ENCODE assay signal across 9 mouse cellular contexts in genomic region chrX:77808602-77809001, GRCm38 (mm10). TPM values are rescaled to one million over a fixed set of nuclear protein-coding genes. Genes with fewer than 3 reads are reported as not detected.
DNase-seq lines count a peak whose midpoint lies in the region; ATAC-seq and TF ChIP-seq lines count a peak whose summit lies in the region.
"Had no signal": no experiment of that assay in that cellular context is flagged by ENCODE, and none has a peak within 500 bp of the region (broad histone marks: within the 10 kb centered on the region; RNA-seq: fewer than 3 reads in every experiment).

No protein-coding gene starts in this region.

- CTCF ChIA-PET in Patski (lab: Charles Lee) = interaction anchor here (1.1 to 2.1 kb wide), 6 partner anchors 21 to 67 kb away, joined by 3 to 9 read pairs (median 4); no protein-coding TSS in a partner anchor

- in situ Hi-C loops in Patski (cut with MboI; ENCODE audit: low pct_unique_long_range_greater_than_20kb) = no loop called here

- no peaks in the 10 kb centered on the region for H3K4me1 ChIP-seq in E14TG2a.4 (replicated peaks; ENCODE audit: low read depth, low read length)
- no peaks in the 10 kb centered on the region for H3K4me1 ChIP-seq in embryonic facial prominence, embryonic 11.5 days (ENCODE audit: control insufficient read depth, insufficient read depth, low read length)
- H3K4me1 ChIP-seq in liver, embryonic 14.5 days (replicated peaks; ENCODE audit: control insufficient read depth in 2 of 2, insufficient read depth in 2 of 2, low read length in 1 of 2) = no peaks in the 10 kb centered on the region
- no peaks in the 10 kb centered on the region for H3K4me1 ChIP-seq in midbrain, embryonic 11.5 days (ENCODE audit: control insufficient read depth, insufficient read depth, low read length)

- peak; percentile 41 to 44 for DNase-seq in left cerebral cortex, adult 18-20 months (ENCODE audit: low spot score in 2 of 2)
- no peak for DNase-seq in left cerebral cortex, adult 8-10 months (ENCODE audit: low spot score in 2 of 2)
- no peak for DNase-seq in Patski (ENCODE audit: low read depth, low spot score)
- peak; percentile 54 for DNase-seq in embryonic facial prominence, embryonic 11.5 days (ENCODE audit: low spot score)
- no peak for DNase-seq in liver, embryonic 14.5 days (ENCODE audit: low read depth in 3 of 3, low spot score in 3 of 3)
- peak; percentile 21 to 23 for DNase-seq in spleen, postnatal 36 days (ENCODE audit: low spot score in 2 of 2)
- no peak for DNase-seq in midbrain, embryonic 11.5 days (ENCODE audit: low spot score, missing footprints)

- no peaks in the 10 kb centered on the region for H3K9me3 ChIP-seq in E14TG2a.4 (ENCODE audit: low read length)
- H3K9me3 ChIP-seq in embryonic facial prominence, embryonic 11.5 days (replicated peaks; ENCODE audit: control insufficient read depth, low read length) = no peaks in the 10 kb centered on the region
- H3K9me3 ChIP-seq in liver, embryonic 14.5 days (ENCODE audit: control insufficient read depth, low read length) = no peaks in the 10 kb centered on the region
- H3K9me3 ChIP-seq in midbrain, embryonic 11.5 days (ENCODE audit: control insufficient read depth, low read length) = no peaks in the 10 kb centered on the region

- H3K9ac ChIP-seq in embryonic facial prominence, embryonic 11.5 days (replicated peaks; ENCODE audit: low read length) = no peak overlapping the region
- no peak overlapping the region for H3K9ac ChIP-seq in liver, embryonic 14.5 days (replicated peaks)
- H3K9ac ChIP-seq in midbrain, embryonic 11.5 days (ENCODE audit: low read length) = no peak overlapping the region

- peak; percentile 46 for TF ChIP-seq CTCF in E14TG2a.4 (conservative IDR thresholded peaks at IDR 0.05; ENCODE audit: low read length)
- TF ChIP-seq CTCF in Patski (IDR thresholded peaks at IDR 0.05) = peak; percentile 86
- TF ChIP-seq CTCF in liver, embryonic 14.5 days (IDR thresholded peaks at IDR 0.05; ENCODE audit: low read depth) = peak; percentile 61

- POLR2A ChIA-PET in Patski (lab: Charles Lee) = no interaction called here

- ATAC-seq in Patski = peak; percentile 53
- no peak for ATAC-seq in embryonic facial prominence, embryonic 11.5 days (replicated peaks; ENCODE audit: insufficient number of reproducible peaks, low FRiP score, low TSS enrichment, low read depth)
- no peak for ATAC-seq in liver, embryonic 14.5 days (ENCODE audit: insufficient read depth)
- ATAC-seq in midbrain, embryonic 11.5 days (ENCODE audit: low FRiP score) = no peak

- no peak overlapping the region for H3K4me2 ChIP-seq in embryonic facial prominence, embryonic 11.5 days (ENCODE audit: low read depth, low read length)
- no peak overlapping the region for H3K4me2 ChIP-seq in liver, embryonic 14.5 days (ENCODE audit: low read depth)
- no peak overlapping the region for H3K4me2 ChIP-seq in midbrain, embryonic 11.5 days

- no peak overlapping the region for H3K27ac ChIP-seq in embryonic facial prominence, embryonic 11.5 days (replicated peaks; ENCODE audit: low read depth, low read length)
- no peak overlapping the region for H3K27ac ChIP-seq in liver, embryonic 14.5 days
- no peak overlapping the region for H3K27ac ChIP-seq in midbrain, embryonic 11.5 days (ENCODE audit: low read depth, low read length)

- TF ChIP-seq EP300 in liver, embryonic 14.5 days (IDR thresholded peaks at IDR 0.05; ENCODE audit: low read depth) = no peak

- 13% methylated on average over 2 of the region's 2 CpGs for WGBS in embryonic facial prominence, embryonic 11.5 days
- 13% methylated on average over 2 of the region's 2 CpGs for WGBS in liver, embryonic 14.5 days (ENCODE audit: insufficient replicate concordance)
- 24% methylated on average over 2 of the region's 2 CpGs for WGBS in midbrain, embryonic 11.5 days

- no peaks in the 10 kb centered on the region for H3K27me3 ChIP-seq in E14TG2a.4 (ENCODE audit: insufficient read depth, low read length)
- H3K27me3 ChIP-seq in Patski = no peaks in the 10 kb centered on the region
- no peaks in the 10 kb centered on the region for H3K27me3 ChIP-seq in embryonic facial prominence, embryonic 11.5 days (ENCODE audit: control insufficient read depth, insufficient read depth, low read length)
- H3K27me3 ChIP-seq in liver, embryonic 14.5 days (ENCODE audit: control insufficient read depth, insufficient read depth, low read length) = no peaks in the 10 kb centered on the region
- H3K27me3 ChIP-seq in midbrain, embryonic 11.5 days (ENCODE audit: control insufficient read depth, insufficient read depth, low read length) = no peaks in the 10 kb centered on the region

- H3K4me3 ChIP-seq in E14TG2a.4 (replicated peaks; ENCODE audit: low read length) = no peak overlapping the region
- H3K4me3 ChIP-seq in embryonic facial prominence, embryonic 11.5 days (ENCODE audit: low read depth, low read length) = no peak overlapping the region
- no peak overlapping the region for H3K4me3 ChIP-seq in liver, embryonic 14.5 days (ENCODE audit: insufficient read depth in 1 of 2, low read depth in 2 of 2, low read length in 2 of 2)
- no peak overlapping the region for H3K4me3 ChIP-seq in midbrain, embryonic 11.5 days (ENCODE audit: low read depth, low read length)

- H3K36me3 ChIP-seq in E14TG2a.4 (ENCODE audit: insufficient read depth, low read length) = no peaks in the 10 kb centered on the region
- H3K36me3 ChIP-seq in embryonic facial prominence, embryonic 11.5 days (replicated peaks; ENCODE audit: control insufficient read depth, insufficient read depth, low read depth, low read length) = no peaks in the 10 kb centered on the region
- no peaks in the 10 kb centered on the region for H3K36me3 ChIP-seq in liver, embryonic 14.5 days (replicated peaks; ENCODE audit: control insufficient read depth, insufficient read depth, low read depth)
- H3K36me3 ChIP-seq in midbrain, embryonic 11.5 days (ENCODE audit: control insufficient read depth, insufficient read depth, low read length) = no peaks in the 10 kb centered on the region

RNA-seq across cellular contexts. Expression of gene Prkx, which starts 12.5 kb away (rescaled TPM):
- 10 to 100 TPM; 10.2 to 11.3 TPM for total RNA-seq in left cerebral cortex, adult 18-20 months (2021)
- total RNA-seq in left cerebral cortex, adult 8-10 months (2022) = 10 to 100 TPM in 3 of 4 experiments, 1 to 10 TPM in 1; 9.9 to 11.3 (median 10.6) TPM
- polyA plus RNA-seq in Patski (2021) = 45.4 TPM
- 15.3 and 16.5 TPM in 2 replicates for polyA plus RNA-seq in embryonic facial prominence, embryonic 11.5 days (2014; fragmentation: Nextera tagmentation; extraction: Ambion mirVana)
- polyA plus RNA-seq in liver, embryonic 14.5 days (2012; rRNA removed) = 0.67 and 0.99 TPM in 2 replicates
- polyA plus RNA-seq in liver, embryonic 14.5 days (2014; fragmentation: Nextera tagmentation; extraction: Ambion mirVana) = 1.3 TPM in 2 replicates
- 16.2 and 18.6 TPM in 2 replicates for polyA plus RNA-seq in midbrain, embryonic 11.5 days (2014; fragmentation: Nextera tagmentation; extraction: Ambion mirVana)

RNA-seq across cellular contexts. Expression of gene Pbsn, which starts 44.8 kb away (rescaled TPM):
- total RNA-seq in left cerebral cortex, adult 18-20 months (2021) = not detected
- not detected for total RNA-seq in left cerebral cortex, adult 8-10 months (2022)
- polyA plus RNA-seq in Patski (2021) = not detected
- polyA plus RNA-seq in embryonic facial prominence, embryonic 11.5 days (2014; fragmentation: Nextera tagmentation; extraction: Ambion mirVana) = not detected in 2 replicates
- not detected in 2 replicates for polyA plus RNA-seq in liver, embryonic 14.5 days (2012; rRNA removed)
- polyA plus RNA-seq in liver, embryonic 14.5 days (2014; fragmentation: Nextera tagmentation; extraction: Ambion mirVana) = not detected in 2 replicates
- not detected in 2 replicates for polyA plus RNA-seq in midbrain, embryonic 11.5 days (2014; fragmentation: Nextera tagmentation; extraction: Ambion mirVana)
- polyA plus RNA-seq: lung, embryonic 16.5 days had no signal

RNA-seq across cellular contexts. Expression of gene Gm14744, which starts 56.0 kb away (rescaled TPM):
- total RNA-seq in left cerebral cortex, adult 18-20 months (2021) = not detected
- total RNA-seq in left cerebral cortex, adult 8-10 months (2022) = not detected
- polyA plus RNA-seq in Patski (2021) = not detected
- not detected in 2 replicates for polyA plus RNA-seq in embryonic facial prominence, embryonic 11.5 days (2014; fragmentation: Nextera tagmentation; extraction: Ambion mirVana)
- polyA plus RNA-seq in liver, embryonic 14.5 days (2012; rRNA removed) = not detected in 2 replicates
- polyA plus RNA-seq in liver, embryonic 14.5 days (2014; fragmentation: Nextera tagmentation; extraction: Ambion mirVana) = not detected in 2 replicates
- polyA plus RNA-seq in midbrain, embryonic 11.5 days (2014; fragmentation: Nextera tagmentation; extraction: Ambion mirVana) = not detected in 2 replicates
- polyA plus RNA-seq: lung, embryonic 16.5 days had no signal

Comparison
In these comparisons a context has a peak if more than half of its experiments do, and no peak if none do; other contexts are left out.
1. DNase-seq: peak in left cerebral cortex, adult 18-20 months (2 of 2), embryonic facial prominence, embryonic 11.5 days (single experiment) and spleen, postnatal 36 days (2 of 2); none in left cerebral cortex, adult 8-10 months (0 of 2), Patski (single experiment), liver, embryonic 14.5 days (0 of 3) and midbrain, embryonic 11.5 days (single experiment).
2. Peak in every context shown above with its lines, with median percentiles within 50 percentile points of each other: CTCF ChIP-seq.